Mouse (Mus musculus): Measurements from ENCODE around the gene Rbm19. TPM values are rescaled to one million over a fixed set of nuclear protein-coding genes. Genes with fewer than 3 reads are reported as not detected.

Gene Rbm19
- polyA plus RNA-seq, 1 experiment from 2014 or later = 14.6 TPM

GRCm38 (mm10) chr5:120134000-120134399 lies 17.7 kb downstream of the Rbm19 start:
- no peak for ATAC-seq (ENCODE audit: extremely low read depth, insufficient number of reproducible peaks, low FRiP score, low TSS enrichment)
- Histone ChIP-seq H3K27me3 (replicated peaks) (no peaks in the 10 kb centered on the region), H3K9me3 (no peaks in the 10 kb centered on the region), H3K4me2 (no peak overlapping the region), H3K4me1 (peaks cover 41% of the 10 kb centered on the region), H3K36me3 (peaks cover 58% of the 10 kb centered on the region), H3K4me3 (no peak overlapping the region), H3K27ac (replicated peaks) (no peak overlapping the region), H3K9ac (no peak overlapping the region)
- 39% methylated on average over 6 of the region's 6 CpGs for WGBS

- Histone ChIP-seq H3K27me3 (replicated peaks) (no peaks in the 10 kb centered on the region), H3K4me3 (no peak overlapping the region), H3K4me1 (peaks cover 45% of the 10 kb centered on the region), H3K36me3 (peaks cover 49% of the 10 kb centered on the region), H3K4me2 (peak overlapping the region; percentile 45), H3K27ac (replicated peaks) (peak overlapping the region; percentile 21; the same call in 1 of the 2 replicates), H3K9ac (0 out of 2 replicates have a peak overlapping the region, but pooled peaks have one; percentile 8), H3K9me3 (no peaks in the 10 kb centered on the region)
- 77% methylated on average over 14 of the region's 14 CpGs for WGBS
- ATAC-seq (ENCODE audit: extremely low read depth, insufficient number of reproducible peaks, low FRiP score, low TSS enrichment) = no peak
These were observed 19.1 kb downstream of the Rbm19 start for GRCm38 (mm10) chr5:120135337-120135736.

GRCm38 (mm10) chr5:120135823-120136222 lies 19.6 kb downstream of the Rbm19 start:
- no peak for ATAC-seq (ENCODE audit: extremely low read depth, insufficient number of reproducible peaks, low FRiP score, low TSS enrichment)
- H3K9me3 ChIP-seq = no peaks in the 10 kb centered on the region
- H3K4me1 ChIP-seq = peaks cover 45% of the 10 kb centered on the region
- peak overlapping the region; percentile 8; the same call in 1 of the 2 replicates for H3K9ac ChIP-seq
- H3K4me3 ChIP-seq = peak overlapping the region; percentile 4; the same call in 1 of the 2 replicates
- 21% methylated on average over 3 of the region's 3 CpGs for WGBS
- peak overlapping the region; percentile 21 for H3K27ac ChIP-seq (replicated peaks)
- H3K4me2 ChIP-seq = peak overlapping the region; percentile 45
- no peaks in the 10 kb centered on the region for H3K27me3 ChIP-seq (replicated peaks)
- H3K36me3 ChIP-seq = peaks cover 49% of the 10 kb centered on the region

GRCm38 (mm10) chr5:120136236-120136675 lies 20.0 kb downstream of the Rbm19 start:
- peak; percentile 52 for ATAC-seq (ENCODE audit: extremely low read depth, insufficient number of reproducible peaks, low FRiP score, low TSS enrichment)
- Histone ChIP-seq H3K27ac (replicated peaks) (peak overlapping the region; percentile 59), H3K4me3 (peak overlapping the region; percentile 4; the same call in 1 of the 2 replicates), H3K27me3 (replicated peaks) (no peaks in the 10 kb centered on the region), H3K4me2 (peak overlapping the region; percentile 45), H3K9me3 (no peaks in the 10 kb centered on the region), H3K4me1 (peaks cover 45% of the 10 kb centered on the region), H3K36me3 (peaks cover 49% of the 10 kb centered on the region), H3K9ac (peak overlapping the region; percentile 8; the same call in 1 of the 2 replicates)
- WGBS = 14% methylated on average over 10 of the region's 10 CpGs

- 0 out of 2 replicates have a peak overlapping the region, but pooled peaks have one; percentile 4 for H3K4me3 ChIP-seq
- H3K4me2 ChIP-seq = peak overlapping the region; percentile 45
- 0 out of 2 replicates have a peak overlapping the region, but pooled peaks have one; percentile 16 for H3K9ac ChIP-seq
- WGBS = 84% methylated on average over 5 of the region's 5 CpGs
- H3K4me1 ChIP-seq = peaks cover 45% of the 10 kb centered on the region
- ATAC-seq (ENCODE audit: extremely low read depth, insufficient number of reproducible peaks, low FRiP score, low TSS enrichment) = no peak
- H3K27ac ChIP-seq (replicated peaks) = peak overlapping the region; percentile 59; the same call in 1 of the 2 replicates
- H3K27me3 ChIP-seq (replicated peaks) = no peaks in the 10 kb centered on the region
- H3K9me3 ChIP-seq = no peaks in the 10 kb centered on the region
- peaks cover 49% of the 10 kb centered on the region for H3K36me3 ChIP-seq
These were observed 20.8 kb downstream of the Rbm19 start for GRCm38 (mm10) chr5:120137038-120137437.

GRCm38 (mm10) chr5:120137846-120138245 lies 21.6 kb downstream of the Rbm19 start:
- peak overlapping the region; percentile 45 for H3K4me2 ChIP-seq
- no peaks in the 10 kb centered on the region for H3K27me3 ChIP-seq (replicated peaks)
- peak overlapping the region; percentile 55; the same call in 1 of the 2 replicates for H3K9ac ChIP-seq
- ATAC-seq (ENCODE audit: extremely low read depth, insufficient number of reproducible peaks, low FRiP score, low TSS enrichment) = no peak
- 88% methylated on average over 1 of the region's 1 CpGs for WGBS
- peak overlapping the region; percentile 30; the same call in 1 of the 2 replicates for H3K4me3 ChIP-seq
- no peaks in the 10 kb centered on the region for H3K9me3 ChIP-seq
- H3K36me3 ChIP-seq = peaks cover 49% of the 10 kb centered on the region
- H3K4me1 ChIP-seq = peaks cover 45% of the 10 kb centered on the region
- peak overlapping the region; percentile 59 for H3K27ac ChIP-seq (replicated peaks)

- H3K4me1 ChIP-seq = peaks cover 45% of the 10 kb centered on the region
- WGBS = 56% methylated on average over 3 of the region's 3 CpGs
- no peak for ATAC-seq (ENCODE audit: extremely low read depth, insufficient number of reproducible peaks, low FRiP score, low TSS enrichment)
- no peaks in the 10 kb centered on the region for H3K27me3 ChIP-seq (replicated peaks)
- peaks cover 49% of the 10 kb centered on the region for H3K36me3 ChIP-seq
- H3K4me3 ChIP-seq = peak overlapping the region; percentile 30
- H3K4me2 ChIP-seq = peak overlapping the region; percentile 45
- H3K27ac ChIP-seq (replicated peaks) = peak overlapping the region; percentile 59
- H3K9ac ChIP-seq = peak overlapping the region; percentile 55
- H3K9me3 ChIP-seq = no peaks in the 10 kb centered on the region
These were observed 22.1 kb downstream of the Rbm19 start for GRCm38 (mm10) chr5:120138406-120138805.

- Histone ChIP-seq H3K4me3 (peak overlapping the region; percentile 30; the same call in 1 of the 2 replicates), H3K9me3 (no peaks in the 10 kb centered on the region)
These were observed 23.0 kb downstream of the Rbm19 start for GRCm38 (mm10) chr5:120139224-120139623.

GRCm38 (mm10) chr5:120143941-120144340 lies 27.7 kb downstream of the Rbm19 start:
- ATAC-seq (ENCODE audit: extremely low read depth, insufficient number of reproducible peaks, low FRiP score, low TSS enrichment) = no peak
- no peak overlapping the region for H3K9ac ChIP-seq
- no peak overlapping the region for H3K4me3 ChIP-seq
- H3K9me3 ChIP-seq = no peaks in the 10 kb centered on the region
- peaks cover 7% of the 10 kb centered on the region for H3K4me1 ChIP-seq
- H3K27me3 ChIP-seq (replicated peaks) = no peaks in the 10 kb centered on the region
- 53% methylated on average over 7 of the region's 7 CpGs for WGBS
- H3K36me3 ChIP-seq = peaks cover 68% of the 10 kb centered on the region
- H3K27ac ChIP-seq (replicated peaks) = no peak overlapping the region
- H3K4me2 ChIP-seq = no peak overlapping the region

More at GRCm38 (mm10) chr5:120139224-120139623, 23.0 kb downstream of the Rbm19 start:
- H3K4me1 ChIP-seq = peaks cover 45% of the 10 kb centered on the region
- peaks cover 52% of the 10 kb centered on the region for H3K36me3 ChIP-seq
- peak overlapping the region; percentile 45 for H3K4me2 ChIP-seq
- 47% methylated on average over 8 of the region's 8 CpGs for WGBS
- no peaks in the 10 kb centered on the region for H3K27me3 ChIP-seq (replicated peaks)
- peak overlapping the region; percentile 59 for H3K27ac ChIP-seq (replicated peaks)
- peak; percentile 67; the same call in 1 of the 2 replicates for ATAC-seq (ENCODE audit: extremely low read depth, insufficient number of reproducible peaks, low FRiP score, low TSS enrichment)
- H3K9ac ChIP-seq = peak overlapping the region; percentile 55

GRCm38 (mm10) chr5:120145371-120146050 lies 29.2 kb downstream of the Rbm19 start:
- no peak overlapping the region for H3K4me2 ChIP-seq
- no peaks in the 10 kb centered on the region for H3K27me3 ChIP-seq (replicated peaks)
- ATAC-seq (ENCODE audit: extremely low read depth, insufficient number of reproducible peaks, low FRiP score, low TSS enrichment) = no peak
- H3K9ac ChIP-seq = no peak overlapping the region
- H3K4me1 ChIP-seq = 0 out of 2 replicates have a peak, but pooled peaks cover 3% of the 10 kb centered on the region
- peaks cover 70% of the 10 kb centered on the region for H3K36me3 ChIP-seq
- no peak overlapping the region for H3K27ac ChIP-seq (replicated peaks)
- 79% methylated on average over 19 of the region's 19 CpGs for WGBS
- H3K4me3 ChIP-seq = no peak overlapping the region
- H3K9me3 ChIP-seq = no peaks in the 10 kb centered on the region

- H3K9me3 ChIP-seq = no peaks in the 10 kb centered on the region
- H3K9ac ChIP-seq = no peak overlapping the region
- 47% methylated on average over 11 of the region's 11 CpGs for WGBS
- H3K4me1 ChIP-seq = 0 out of 2 replicates have a peak, but pooled peaks cover 3% of the 10 kb centered on the region
- ATAC-seq (ENCODE audit: extremely low read depth, insufficient number of reproducible peaks, low FRiP score, low TSS enrichment) = no peak
- H3K4me3 ChIP-seq = no peak overlapping the region
- no peaks in the 10 kb centered on the region for H3K27me3 ChIP-seq (replicated peaks)
- H3K4me2 ChIP-seq = no peak overlapping the region
- no peak overlapping the region for H3K27ac ChIP-seq (replicated peaks)
- H3K36me3 ChIP-seq = peaks cover 70% of the 10 kb centered on the region
These were observed 29.8 kb downstream of the Rbm19 start for GRCm38 (mm10) chr5:120146051-120146385.
